Mouse (Mus musculus): ENCODE measurements around the gene Grcc10.

Gene Grcc10

DNA sequence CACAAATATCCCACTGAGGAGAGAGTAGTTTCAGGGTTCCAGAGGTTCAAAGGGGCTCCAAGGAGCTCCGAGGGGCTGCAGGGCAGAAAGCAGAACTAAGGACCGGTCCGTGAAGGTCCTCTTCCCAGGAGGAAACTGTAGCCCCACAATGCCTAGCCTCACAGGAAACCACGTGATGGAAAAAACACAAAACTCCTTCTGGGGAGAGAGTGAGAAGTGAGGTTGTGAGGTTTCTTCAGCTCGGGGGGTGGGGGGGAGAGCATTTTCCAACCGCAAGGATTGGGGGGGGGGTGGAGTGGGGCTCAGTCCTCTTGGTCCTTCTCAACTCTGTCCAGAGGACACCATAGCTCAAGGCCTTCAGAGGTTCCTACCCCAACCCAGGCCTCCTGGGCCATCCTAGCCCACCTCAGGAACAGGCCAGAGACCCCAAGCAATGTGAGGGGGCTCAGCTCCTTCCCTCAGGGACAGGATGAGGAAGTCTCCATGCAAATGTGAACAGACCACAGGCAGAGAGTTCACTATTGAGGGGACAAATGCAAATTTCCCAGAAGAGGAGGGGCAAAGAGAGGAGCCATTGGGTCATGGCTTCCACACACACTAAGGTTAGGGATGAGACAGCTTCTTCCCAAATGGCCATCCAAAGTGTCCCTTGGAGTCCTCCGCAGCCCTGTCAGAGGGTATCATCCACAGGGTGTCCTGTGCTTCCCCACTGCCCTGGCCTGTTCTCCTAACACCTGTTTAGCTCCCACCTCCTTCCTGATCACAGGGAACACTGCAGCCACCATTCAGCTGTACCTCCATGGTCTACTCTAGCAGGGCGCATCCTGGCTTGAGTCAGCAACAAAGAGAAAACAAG is 11.1 kb downstream of the Grcc10 start:
- DNase-seq, result peak in 1 of 2 experiments; percentile 58

DNA sequence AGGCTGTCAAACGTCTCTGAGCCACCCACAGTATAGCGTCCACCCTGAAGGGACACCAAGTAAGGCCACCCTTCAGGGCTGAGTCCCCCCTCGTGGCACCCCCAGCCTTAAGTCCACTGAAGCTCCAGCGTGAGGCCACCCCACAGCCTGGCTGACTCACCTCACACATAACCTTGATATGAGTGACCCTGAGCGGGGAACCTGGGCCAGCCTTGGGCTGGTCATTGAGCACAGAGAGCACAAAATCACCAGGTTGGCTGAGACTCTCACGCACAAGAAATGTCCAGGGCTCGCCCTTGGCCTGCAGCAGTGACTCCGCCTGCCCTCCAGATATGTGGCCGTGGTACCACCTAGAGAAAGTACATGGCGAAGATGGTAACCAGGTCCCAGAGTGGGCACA is 12.6 kb downstream of the Grcc10 start:
- DNase-seq, result no peak

DNA sequence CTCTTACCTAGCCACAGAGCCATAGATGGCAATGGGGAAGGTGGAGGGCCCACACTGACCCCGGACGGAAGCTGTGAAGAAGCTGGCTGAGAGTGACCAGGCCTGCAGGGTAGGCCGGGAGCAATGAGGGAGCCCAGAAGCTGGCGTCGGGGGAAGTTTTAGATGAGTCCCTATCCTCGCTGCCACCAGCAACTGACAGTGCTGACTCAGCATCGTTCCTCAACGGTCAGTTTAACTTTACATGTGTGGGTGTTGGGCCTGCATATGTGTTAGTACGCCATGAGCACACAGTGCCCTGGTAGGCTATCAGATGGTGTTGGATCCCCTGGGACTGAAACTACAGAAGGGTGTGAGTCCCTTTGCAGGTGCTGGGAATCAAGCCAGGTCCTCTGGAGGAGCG is 16.7 kb downstream of the Grcc10 start:
- DNase-seq, result peak in 1 of 2 experiments; percentile 8

DNA sequence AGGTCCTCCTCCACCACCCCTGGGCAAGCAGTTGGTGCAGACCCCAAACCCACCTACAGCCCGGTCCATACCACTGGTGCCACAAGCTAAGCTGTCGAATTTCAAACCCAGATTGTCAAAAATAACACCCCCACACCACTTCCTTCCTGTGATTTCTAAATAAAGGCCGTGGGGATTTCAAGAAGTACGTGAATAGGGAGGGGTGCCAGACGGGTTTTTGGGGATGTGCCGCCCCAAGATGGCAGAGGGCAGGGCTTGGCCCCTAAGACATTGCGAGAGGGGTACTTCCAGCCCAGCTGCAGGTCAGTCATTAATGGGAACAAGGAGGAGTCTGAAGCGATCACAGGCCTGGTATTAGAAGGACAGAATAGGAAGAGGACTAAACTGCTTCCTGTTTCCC is 17.6 kb downstream of the Grcc10 start:
- DNase-seq, result no peak

DNA sequence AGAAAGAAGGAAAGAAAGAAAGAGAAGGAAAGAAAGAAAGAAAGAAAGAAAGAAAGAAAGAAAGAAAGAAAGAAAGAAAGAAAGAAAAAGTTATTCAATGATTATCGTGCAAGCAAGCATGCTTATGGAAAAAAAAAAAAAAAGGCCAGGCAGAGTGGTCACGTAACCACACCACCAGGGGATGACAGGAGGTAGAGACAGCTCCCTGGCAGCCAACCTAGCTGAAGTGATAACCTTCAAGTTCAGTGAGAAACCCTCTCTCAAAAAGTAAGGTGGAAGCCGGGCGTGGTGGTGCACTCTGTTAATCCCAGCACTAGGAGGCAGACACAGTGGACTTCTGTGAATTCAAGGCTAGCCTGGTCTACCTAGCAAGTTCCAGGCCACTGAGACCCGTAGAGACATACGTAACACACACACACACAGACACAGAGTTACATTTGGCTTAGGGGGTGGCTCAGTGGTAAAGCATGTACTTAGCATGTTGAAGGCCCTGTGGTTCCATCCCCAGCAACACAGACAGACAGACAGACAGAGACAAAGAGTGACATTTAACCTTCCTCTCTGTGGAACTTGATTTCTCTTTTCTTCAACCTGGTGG is 18.2 kb downstream of the Grcc10 start:
- no peak for DNase-seq

DNA sequence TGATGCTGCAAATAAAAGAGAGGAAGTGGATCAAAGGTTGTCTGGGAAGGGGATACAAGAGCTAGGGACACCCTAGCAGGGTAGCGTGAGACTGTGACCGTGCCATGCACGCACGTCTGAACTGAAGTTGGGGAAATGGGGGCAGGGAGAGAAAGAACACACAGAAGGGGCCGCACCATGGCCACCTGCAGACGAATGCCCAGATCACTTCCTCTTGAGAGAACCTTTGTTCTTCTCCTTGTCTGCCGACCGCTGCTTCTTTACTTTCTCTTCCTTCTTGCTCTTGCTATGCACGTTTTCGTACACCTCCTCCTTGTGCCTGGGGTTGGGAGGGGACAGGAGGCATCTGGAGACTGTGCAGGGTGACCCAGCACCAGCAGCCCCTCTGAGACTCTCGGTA is 20.3 kb downstream of the Grcc10 start:
- DNase-seq, result peak; percentile 43 to 62

DNA sequence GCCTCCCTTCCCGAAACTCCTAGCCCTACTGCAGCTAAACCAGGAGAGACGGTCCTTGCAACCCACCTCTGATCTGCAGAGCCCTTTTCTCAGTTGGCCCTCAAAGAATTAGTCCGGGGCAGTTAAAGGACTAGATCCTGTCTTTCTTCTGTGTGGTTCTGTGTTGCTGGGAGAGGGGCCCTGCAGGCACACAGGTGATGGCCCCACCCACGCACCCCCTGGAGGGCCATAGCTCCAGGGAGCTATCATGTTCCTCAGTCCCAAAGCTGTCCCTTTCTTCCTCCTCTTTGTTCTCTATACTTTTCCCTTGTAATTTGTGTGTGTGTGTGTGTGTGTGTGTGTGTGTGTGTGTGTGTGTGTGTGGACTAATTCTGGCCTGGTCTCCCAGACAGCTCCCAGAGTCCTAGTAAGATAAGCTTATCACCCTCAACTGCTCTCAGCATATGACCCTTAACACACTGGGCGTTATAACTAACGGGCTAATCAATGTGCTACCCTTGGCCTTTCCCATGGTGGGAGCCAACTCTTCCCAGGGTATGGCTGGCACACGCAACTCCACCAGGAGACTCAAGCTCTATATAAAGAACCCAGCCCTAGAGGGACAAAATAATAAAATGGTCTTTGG is 21.7 kb downstream of the Grcc10 start:
- DNase-seq, result no peak

DNA sequence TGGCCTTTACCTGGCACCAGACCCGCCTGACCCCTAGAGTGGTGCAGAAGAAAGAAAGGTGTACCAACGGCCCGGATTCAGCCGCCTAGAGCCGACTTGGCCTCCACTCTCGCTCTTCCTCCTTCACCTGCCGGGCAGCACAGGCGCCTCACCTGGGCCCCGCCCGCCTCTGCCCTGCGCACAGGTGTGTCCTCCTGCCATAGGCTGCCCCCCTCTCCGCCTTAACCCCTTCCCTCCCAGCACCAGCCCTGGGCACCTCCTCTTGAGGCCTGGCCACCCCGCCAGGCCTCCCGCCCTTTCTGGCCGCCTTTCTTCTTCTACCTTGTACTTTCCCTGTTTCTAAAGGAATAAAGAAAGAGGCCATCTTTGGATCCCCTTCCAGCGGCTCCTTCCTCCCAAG is 22.5 kb downstream of the Grcc10 start:
- DNase-seq, result no peak

DNA sequence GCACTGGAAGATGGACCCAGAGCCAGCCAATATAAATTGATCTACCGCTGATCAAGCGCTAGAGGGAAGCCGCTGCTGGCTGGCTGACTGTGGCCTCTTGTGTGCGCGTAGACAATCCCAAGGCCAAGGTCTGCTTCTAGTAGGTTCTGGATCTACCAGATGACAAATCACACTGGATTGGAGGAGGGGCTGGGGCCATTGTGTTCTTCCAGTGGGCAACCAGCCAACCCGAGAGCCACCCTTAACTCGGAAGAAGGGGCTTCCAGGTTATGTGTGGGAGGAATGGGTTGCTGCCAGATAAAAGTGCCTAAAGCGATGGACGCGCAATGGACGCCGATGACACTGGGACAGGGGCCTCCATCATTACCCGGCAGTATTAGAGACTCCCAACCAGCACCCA is 23.2 kb downstream of the Grcc10 start:
- no peak for DNase-seq

DNA sequence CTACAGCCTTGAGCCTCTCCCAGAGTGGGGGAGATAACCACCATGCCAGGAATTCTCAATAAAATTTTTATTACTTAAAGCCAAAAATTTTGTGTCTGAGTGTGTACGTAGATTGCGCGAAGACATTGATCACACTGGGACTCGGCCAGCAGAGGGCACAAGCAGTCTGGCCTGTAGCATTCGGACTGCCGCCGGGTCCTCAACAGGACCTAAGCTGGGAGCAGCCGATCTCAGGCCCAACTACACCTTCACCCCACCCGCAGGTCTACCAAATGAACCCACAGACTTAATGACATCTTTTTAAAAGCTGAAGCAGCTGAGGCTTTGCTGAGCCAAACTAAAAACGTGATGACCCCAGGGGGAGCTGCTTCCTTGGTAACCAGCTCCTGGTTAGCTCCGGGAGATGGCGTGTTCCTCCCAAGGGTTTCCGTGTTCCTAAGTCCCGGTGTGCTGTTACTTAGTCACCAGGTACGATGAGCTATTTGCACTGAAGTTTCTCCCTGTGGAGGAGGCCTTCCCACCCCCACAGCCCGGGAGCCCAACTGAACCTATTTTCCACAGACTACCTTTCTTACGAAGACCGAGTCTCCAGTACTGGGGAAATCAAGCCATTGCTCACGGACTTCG is 24.2 kb downstream of the Grcc10 start:
- DNase-seq, result peak; percentile 60 to 64

DNA sequence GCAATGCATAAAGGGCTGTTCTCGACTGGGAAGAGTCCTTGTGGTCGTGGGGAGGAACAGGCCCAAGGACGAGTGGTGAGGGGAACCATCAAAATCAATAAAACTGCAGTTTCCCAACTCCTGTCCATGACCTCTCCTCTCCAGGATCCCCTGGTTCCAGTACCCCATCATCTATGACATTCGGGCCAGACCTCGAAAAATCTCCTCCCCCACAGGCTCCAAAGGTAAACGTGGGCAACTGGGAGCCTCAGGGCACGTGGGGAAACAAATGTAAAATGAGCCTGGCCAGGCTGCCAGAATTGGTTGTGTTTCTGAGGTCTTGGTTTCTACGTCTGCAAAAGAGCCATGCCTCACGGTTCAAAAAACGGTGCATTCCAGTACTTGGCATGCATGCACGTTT is 28.3 kb downstream of the Grcc10 start:
- no peak for DNase-seq

DNA sequence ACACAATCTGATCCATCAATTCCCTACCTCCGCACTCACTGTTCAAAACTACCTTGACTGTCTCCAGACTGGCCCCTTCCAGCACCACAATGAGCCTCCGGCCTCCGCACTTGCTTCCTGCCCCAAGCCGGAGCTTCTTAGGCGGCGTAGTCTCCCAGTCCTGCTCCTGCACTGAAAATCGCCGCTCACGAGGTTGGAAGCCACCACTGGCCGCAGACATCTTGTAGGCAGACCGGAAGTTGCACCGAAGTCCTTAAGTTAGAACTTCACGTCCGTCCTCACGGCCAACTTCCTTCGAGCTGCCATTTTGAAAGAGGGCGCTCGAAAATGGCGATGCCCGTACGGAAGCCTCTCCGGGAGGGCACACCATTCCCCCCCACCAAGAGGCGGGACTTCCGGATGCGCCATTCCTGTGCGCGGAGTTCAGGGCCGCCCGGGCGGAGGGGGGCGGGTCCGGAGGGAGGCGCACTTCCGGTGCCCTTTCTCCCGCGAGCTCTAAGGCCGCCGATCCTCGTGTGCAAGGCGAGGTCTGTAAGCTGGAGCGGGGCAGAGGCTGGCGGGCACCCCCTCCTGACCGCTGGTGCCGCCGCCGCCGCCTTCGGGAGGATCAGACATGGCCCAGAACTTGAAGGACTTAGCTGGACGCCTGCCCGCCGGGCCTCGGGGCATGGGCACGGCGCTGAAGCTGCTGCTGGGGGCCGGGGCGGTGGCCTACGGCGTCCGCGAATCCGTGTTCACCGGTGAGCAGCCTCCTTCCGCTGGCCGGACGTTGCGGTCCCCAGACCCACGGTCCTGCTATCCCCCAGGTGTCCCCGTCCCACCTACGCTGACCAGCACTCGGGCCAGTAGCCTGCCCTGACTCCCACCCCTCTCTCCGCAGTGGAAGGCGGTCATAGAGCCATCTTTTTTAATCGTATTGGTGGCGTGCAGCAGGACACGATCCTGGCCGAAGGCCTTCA is 29.1 kb downstream of the Grcc10 start, which contains the start of the genes Emg1 and Phb2:
Gene Emg1 (minus strand): TSS at position 355 of the 959 bp plus-strand sequence.
Gene Phb2 (plus strand): TSS at position 513 of the 959 bp plus-strand sequence.
- peak; percentile 97 to 98 for DNase-seq

DNA sequence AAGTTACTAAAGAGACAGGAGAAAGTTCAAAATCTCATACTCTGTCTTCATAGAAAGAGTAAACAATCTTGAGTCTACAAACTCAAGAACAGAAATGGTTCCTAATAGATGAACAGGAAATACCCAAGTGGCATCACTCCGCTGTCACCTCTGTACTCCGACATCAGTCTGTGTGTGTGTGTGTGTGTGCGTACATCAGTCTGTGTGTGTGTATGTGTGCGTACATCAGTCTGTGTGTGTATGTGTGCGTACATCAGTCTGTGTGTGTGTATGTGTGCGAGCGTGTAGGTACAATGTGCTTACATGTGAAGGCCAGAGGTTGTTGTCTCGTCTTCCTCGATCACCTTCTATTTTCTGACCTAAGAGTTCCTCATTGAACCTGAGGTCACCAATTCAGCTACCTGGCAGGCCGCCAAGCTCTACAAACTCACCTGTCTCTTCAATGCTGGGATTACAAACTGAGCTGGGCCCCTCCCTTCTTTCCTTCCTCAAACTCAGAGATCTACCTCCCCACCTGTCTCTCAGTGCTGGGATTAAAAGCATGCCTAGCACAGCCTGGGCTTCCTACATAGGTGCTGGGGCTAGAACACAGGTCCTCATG is 32.8 kb downstream of the Grcc10 start:
- DNase-seq, result no peak

DNA sequence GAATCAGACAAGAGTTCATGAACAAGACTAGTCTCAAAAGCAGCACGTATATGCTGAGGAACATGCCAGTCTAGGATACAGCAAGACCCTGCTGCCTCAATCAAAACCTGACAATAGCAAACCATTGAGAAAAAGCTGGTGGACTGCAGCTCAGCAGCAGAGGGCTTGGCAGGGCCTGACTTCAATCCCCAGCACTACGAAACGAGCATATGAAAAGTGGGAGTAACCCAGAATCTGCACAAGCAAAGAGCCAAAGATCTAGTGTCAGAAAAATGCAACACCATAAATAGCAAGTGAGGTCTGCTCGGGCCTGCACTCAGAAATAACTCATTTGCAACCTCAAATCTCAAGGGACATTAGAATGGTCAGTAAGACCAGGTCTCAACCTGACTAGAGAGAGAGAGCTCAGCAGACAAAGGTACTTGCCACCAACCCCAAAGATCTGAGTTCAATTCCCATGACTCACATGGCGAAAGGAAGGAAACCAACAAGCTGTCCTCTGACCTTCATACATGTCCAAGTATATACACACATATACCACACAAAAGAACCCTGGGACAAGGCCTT is 35.0 kb downstream of the Grcc10 start:
- no peak for DNase-seq

DNA sequence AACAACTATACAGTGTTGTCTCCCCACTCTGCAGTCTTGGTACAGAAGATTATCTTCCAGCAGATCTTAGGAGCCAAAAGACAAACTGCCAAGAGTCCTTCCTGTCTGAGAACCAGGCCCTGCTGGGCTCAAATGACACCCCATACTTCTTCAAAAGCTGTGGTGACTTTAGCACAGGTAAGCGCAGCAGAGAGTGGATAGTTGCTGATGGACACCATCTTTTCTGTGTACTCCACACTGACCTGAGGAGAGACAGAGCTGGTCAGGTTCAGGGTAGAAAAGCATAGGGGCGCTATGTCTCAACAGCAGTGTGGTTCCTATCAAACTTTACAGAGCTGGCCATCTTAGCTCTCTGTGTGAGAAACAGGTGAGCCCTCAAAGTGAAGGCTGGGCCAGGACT is 36.8 kb downstream of the Grcc10 start:
- DNase-seq, result no peak

DNA sequence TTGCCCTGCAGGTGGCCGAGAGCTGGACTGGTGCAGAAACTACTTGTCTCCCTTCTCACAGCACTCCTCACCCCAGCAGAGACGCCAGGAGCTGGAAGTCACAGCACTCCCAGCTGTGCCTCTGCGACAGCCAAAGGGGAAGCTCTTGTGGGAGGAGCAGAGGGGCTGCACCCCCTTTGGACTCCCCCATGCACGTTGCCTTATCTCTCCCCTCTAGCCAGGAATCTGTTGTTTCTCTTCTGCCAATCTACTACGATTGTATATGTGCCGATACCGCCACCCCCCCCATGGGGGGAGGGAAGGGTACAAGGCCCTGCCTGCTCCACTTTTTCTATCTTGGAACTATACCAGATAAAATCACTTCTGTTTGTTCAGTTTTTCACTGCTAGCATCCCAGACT is 37.4 kb downstream of the Grcc10 start:
- no peak for DNase-seq

DNA sequence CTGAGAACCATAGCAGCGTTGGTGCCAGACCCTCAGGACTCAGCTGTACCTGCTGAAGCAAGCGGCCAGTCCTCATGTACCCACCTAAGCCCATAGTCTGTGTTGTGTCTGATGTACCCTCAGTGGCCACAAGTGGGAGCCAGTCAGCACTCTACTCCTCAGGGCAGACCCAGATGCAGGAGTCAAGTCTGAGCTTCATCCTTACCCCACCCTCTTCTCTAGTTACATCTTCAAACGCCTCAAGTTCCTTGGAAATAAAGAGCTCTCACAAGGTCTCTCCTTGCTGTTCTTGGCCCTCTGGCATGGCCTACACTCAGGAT is 38.4 kb downstream of the Grcc10 start:
- DNase-seq, result peak; percentile 84

DNA sequence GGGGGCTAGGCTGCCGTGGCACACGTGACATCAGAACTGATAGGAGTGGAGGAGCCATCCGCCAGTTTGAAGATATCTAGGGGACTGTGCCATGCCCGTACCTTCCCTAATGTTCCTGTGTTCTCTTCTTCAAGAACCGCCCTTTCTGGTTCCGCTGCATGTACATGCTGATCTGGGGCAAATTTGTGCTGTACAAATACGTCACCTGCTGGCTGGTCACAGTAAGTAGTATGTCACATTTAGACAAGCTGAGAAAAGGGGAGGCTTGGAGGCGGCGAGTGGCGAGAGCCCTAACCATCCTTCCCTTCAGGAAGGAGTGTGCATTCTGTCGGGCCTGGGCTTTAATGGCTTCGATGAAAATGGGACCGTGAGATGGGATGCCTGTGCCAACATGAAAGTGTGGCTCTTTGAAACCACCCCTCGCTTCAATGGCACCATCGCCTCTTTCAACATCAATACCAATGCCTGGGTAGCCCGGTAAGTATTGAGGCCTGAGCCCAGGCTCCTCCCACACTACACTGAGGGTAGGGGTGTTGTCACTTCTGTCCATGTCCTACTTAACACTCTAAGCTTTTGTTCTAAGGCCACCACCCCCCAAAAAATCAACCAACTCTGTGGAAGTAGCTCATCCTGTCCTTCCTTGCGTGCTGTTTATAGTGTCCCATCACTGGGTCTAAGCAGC is 38.9 kb downstream of the Grcc10 start:
- DNase-seq, result no peak

DNA sequence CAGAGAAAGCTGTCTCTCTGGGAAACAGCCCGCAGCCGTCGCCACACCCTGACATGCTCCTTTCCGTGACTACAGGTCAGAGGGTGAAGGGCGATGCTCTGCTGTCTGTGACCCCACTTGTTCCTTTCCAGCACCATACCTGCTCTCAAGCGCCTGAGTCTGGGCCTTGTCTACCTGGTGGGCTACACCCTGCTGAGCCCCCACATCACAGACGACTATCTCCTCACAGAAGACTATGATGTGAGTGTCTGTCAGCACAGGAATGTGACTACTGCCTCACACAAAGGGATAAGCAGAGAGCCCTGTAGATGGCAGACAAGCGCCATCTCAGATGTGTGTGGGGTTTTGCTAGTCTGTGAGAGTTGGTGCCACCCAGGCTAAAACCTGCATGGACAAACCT is 39.8 kb downstream of the Grcc10 start:
- DNase-seq, result peak; percentile 51 to 60

DNA sequence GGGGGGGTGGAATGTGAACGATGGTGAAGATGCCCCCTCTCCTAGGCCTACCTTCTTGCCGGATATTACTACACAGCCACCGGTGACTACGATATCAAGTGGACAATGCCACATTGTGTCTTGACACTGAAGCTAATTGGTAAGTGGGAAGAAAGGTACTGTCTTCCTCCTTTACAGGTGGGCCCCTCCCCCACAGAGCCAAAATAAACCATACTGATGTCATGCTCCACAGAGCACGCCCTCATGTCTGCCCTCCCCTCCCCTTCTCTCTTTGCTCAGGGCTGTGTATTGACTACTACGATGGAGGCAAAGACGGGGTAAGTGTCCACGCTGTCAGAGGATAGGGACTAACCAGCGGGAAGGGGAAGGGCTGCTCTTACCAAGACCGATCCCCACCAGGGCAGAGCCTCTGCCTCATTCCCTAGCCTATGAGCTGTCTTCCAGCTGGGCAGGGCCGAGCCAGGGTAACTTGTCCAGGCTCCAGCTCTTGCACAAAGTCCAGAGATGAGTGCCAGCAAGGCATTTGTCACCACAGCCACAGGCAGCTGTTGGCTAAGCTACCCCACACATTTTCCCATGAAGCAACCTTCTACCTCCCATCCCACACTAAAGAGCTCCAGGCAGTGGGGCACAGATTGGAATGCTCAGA is 41.1 kb downstream of the Grcc10 start:
- no peak for DNase-seq
